9 mouse cellular contexts compared by ENCODE assay signal in genomic region chr4:120613691-120614329, GRCm38 (mm10). TPM values are rescaled to one million over a fixed set of nuclear protein-coding genes. Genes with fewer than 3 reads are reported as not detected.
A peak's percentile ranks its signal among the peaks of the same experiment; 100 is the strongest.
DNase-seq lines count a peak whose midpoint lies in the region; ATAC-seq and TF ChIP-seq lines count a peak whose summit lies in the region.
"Had no signal": no experiment of that assay in that cellular context is flagged by ENCODE, and none has a peak within 500 bp of the region (broad histone marks: within the 10 kb centered on the region; RNA-seq: fewer than 3 reads in every experiment).

No protein-coding gene starts in this region.

- H3K4me3 ChIP-seq in midbrain, embryonic 13.5 days (replicated peaks), result no peak overlapping the region
- H3K4me3 ChIP-seq in thymus, adult 2 months (ENCODE audit: control insufficient read depth, insufficient read depth, low read length), result peak overlapping the region; percentile 56

- 0 out of 2 replicates have a peak overlapping the region, but pooled peaks have one; percentile 7 for H3K27ac ChIP-seq in midbrain, embryonic 13.5 days
- H3K27ac ChIP-seq in thymus, adult 2 months (ENCODE audit: control insufficient read depth, insufficient read depth, low read length), result peak overlapping the region; percentile 99

- TF ChIP-seq POLR2A in thymus, adult 2 months (IDR thresholded peaks at IDR 0.05; ENCODE audit: control insufficient read depth, extremely low read depth, insufficient read depth, low read length, poor library complexity), result peak; percentile 68

- DNase-seq in layer of hippocampus, adult 18-20 months (ENCODE audit: low spot score in 2 of 2), result peak; percentile 28 to 61
- DNase-seq in layer of hippocampus, postnatal 14 days (ENCODE audit: low spot score in 2 of 2), result no peak
- peak; percentile 88 for DNase-seq in cerebellum, adult 8-10 months
- peak; percentile 82 for DNase-seq in heart, adult 8-10 months (ENCODE audit: low spot score)
- DNase-seq in layer of hippocampus, adult 9-11 months, result peak; percentile 81
- peak; percentile 60 for DNase-seq in thymus, adult 2 months
- no peak for DNase-seq in spleen, postnatal 10 days (ENCODE audit: low spot score in 2 of 2)

- peaks cover 31% of the 10 kb centered on the region for H3K4me1 ChIP-seq in midbrain, embryonic 13.5 days (replicated peaks)
- H3K4me1 ChIP-seq in thymus, adult 2 months (replicated peaks; ENCODE audit: control insufficient read depth, insufficient read depth, low read length), result peaks cover 49% of the 10 kb centered on the region

- TF ChIP-seq CTCF in thymus, adult 2 months (IDR thresholded peaks at IDR 0.05; ENCODE audit: borderline replicate concordance, control insufficient read depth, extremely low read depth, insufficient read depth, low read length, poor library complexity), result no peak

- 48% methylated on average over 8 of the region's 8 CpGs for WGBS in midbrain, embryonic 13.5 days
- 49% methylated on average over 8 of the region's 8 CpGs for WGBS in thymus, adult 2 months

- no peaks in the 10 kb centered on the region for H3K36me3 ChIP-seq in midbrain, embryonic 13.5 days
- no peaks in the 10 kb centered on the region for H3K36me3 ChIP-seq in thymus, adult 2 months (ENCODE audit: control insufficient read depth, insufficient read depth, low read length)

- no peak overlapping the region for H3K4me2 ChIP-seq in midbrain, embryonic 13.5 days (replicated peaks)

- no peaks in the 10 kb centered on the region for H3K27me3 ChIP-seq in midbrain, embryonic 13.5 days
- no peaks in the 10 kb centered on the region; the same call in 1 of the 2 replicates for H3K27me3 ChIP-seq in thymus, adult 2 months (ENCODE audit: control insufficient read depth, insufficient read depth, low read length)

- no peak overlapping the region for H3K9ac ChIP-seq in midbrain, embryonic 13.5 days (replicated peaks)

- no peaks in the 10 kb centered on the region for H3K9me3 ChIP-seq in midbrain, embryonic 13.5 days

- no peak for ATAC-seq in midbrain, embryonic 13.5 days

RNA-seq across cellular contexts. Expression of gene Gm8439, which starts 25.3 kb away (rescaled TPM):
- not detected for total RNA-seq in layer of hippocampus, adult 18-20 months (2021)
- total RNA-seq in layer of hippocampus, postnatal 14 days (2021), result not detected
- not detected for total RNA-seq in heart, adult 8-10 months (2022)
- polyA plus RNA-seq in midbrain, embryonic 13.5 days (2015; fragmentation: Nextera tagmentation; extraction: Ambion mirVana), result not detected in 2 replicates
- polyA plus RNA-seq in thymus, adult 2 months (2012; rRNA removed), result not detected in 2 replicates
- polyA plus RNA-seq: stomach, embryonic 14.5 days had no signal

RNA-seq across cellular contexts. Expression of gene Ctps, which starts 43.7 kb away (rescaled TPM):
- total RNA-seq in layer of hippocampus, adult 18-20 months (2021), result 10 to 100 TPM; 33.4 to 34.1 TPM
- total RNA-seq in layer of hippocampus, postnatal 14 days (2021), result 10 to 100 TPM; 41.9 to 46.2 TPM
- 10 to 100 TPM; 27.7 to 31.2 (median 28.0) TPM for total RNA-seq in heart, adult 8-10 months (2022)
- 79.5 and 83.0 TPM in 2 replicates for polyA plus RNA-seq in midbrain, embryonic 13.5 days (2015; fragmentation: Nextera tagmentation; extraction: Ambion mirVana)
- polyA plus RNA-seq in thymus, adult 2 months (2012; rRNA removed), result 13.8 and 14.7 TPM in 2 replicates

RNA-seq across cellular contexts. Expression of gene Cited4, which starts 52.6 kb away (rescaled TPM):
- total RNA-seq in layer of hippocampus, adult 18-20 months (2021), result 1 to 10 TPM; 1.4 to 1.7 TPM
- total RNA-seq in layer of hippocampus, postnatal 14 days (2021), result 1 to 10 TPM; 2.6 to 4.0 TPM
- 10 to 100 TPM; 26.2 to 42.1 (median 32.5) TPM for total RNA-seq in heart, adult 8-10 months (2022)
- 0.37 and 0.92 TPM in 2 replicates for polyA plus RNA-seq in midbrain, embryonic 13.5 days (2015; fragmentation: Nextera tagmentation; extraction: Ambion mirVana)
- polyA plus RNA-seq in thymus, adult 2 months (2012; rRNA removed), result 6.5 and 9.2 TPM in 2 replicates

Comparison
In these comparisons a context has a peak if more than half of its experiments do, and no peak if none do; other contexts are left out.
1. DNase-seq: peak in layer of hippocampus, adult 18-20 months (2 of 2), cerebellum, adult 8-10 months (single experiment), heart, adult 8-10 months (single experiment), layer of hippocampus, adult 9-11 months (single experiment) and thymus, adult 2 months (single experiment); none in layer of hippocampus, postnatal 14 days (0 of 2) and spleen, postnatal 10 days (0 of 2).
2. RNA of gene Cited4, which starts 52.6 kb away (total RNA-seq): 26.2 to 42.1 TPM in heart, adult 8-10 months; 2.6 to 4.0 TPM in layer of hippocampus, postnatal 14 days and 1.4 to 1.7 TPM in layer of hippocampus, adult 18-20 months; every median in the first group is over 4 times any median in the second.